ENCODE assay signal across 8 mouse cellular contexts in genomic region chr7:29908130-29908950, GRCm38 (mm10). TPM values are rescaled to one million over a fixed set of nuclear protein-coding genes. Genes with fewer than 3 reads are reported as not detected.
A peak's percentile ranks its signal among the peaks of the same experiment; 100 is the strongest.
DNase-seq lines count a peak whose midpoint lies in the region; TF ChIP-seq lines count a peak whose summit lies in the region.

Gene Zfp383, plus strand, starts transcription at chr7:29908223.

- peak; percentile 78 for DNase-seq in adipocyte (ENCODE audit: low spot score)
- peak; percentile 66 to 70 for DNase-seq in gastrocnemius, adult 8-10 months (ENCODE audit: low spot score in 2 of 2)
- peak; percentile 84 for DNase-seq in hindlimb bud, embryonic 11.5 days (ENCODE audit: extremely low spot score, low read depth, low spot score)
- peak; percentile 67 to 75 for DNase-seq in left cerebral cortex, adult 8-10 months (ENCODE audit: low spot score in 2 of 2)
- DNase-seq in right cerebral cortex, postnatal 10 days (ENCODE audit: low spot score in 2 of 2), result peak; percentile 89 to 92
- peak; percentile 76 to 79 for DNase-seq in urinary bladder, postnatal 4 days (ENCODE audit: low spot score in 2 of 2)

- no peaks in the 10 kb centered on the region for H3K27me3 ChIP-seq in megakaryocyte, embryonic 14.5 days (replicated peaks)

- H3K4me3 ChIP-seq in cortical plate, adult 2 months (ENCODE audit: insufficient read depth, low read length), result peak within 1 kb of the TSS; percentile 65
- H3K4me3 ChIP-seq in megakaryocyte, embryonic 14.5 days (replicated peaks), result peak within 1 kb of the TSS; percentile 95

- no peaks in the 10 kb centered on the region for H3K9me3 ChIP-seq in megakaryocyte, embryonic 14.5 days

- no peak for TF ChIP-seq POLR2A in cortical plate, adult 2 months (IDR thresholded peaks at IDR 0.05; ENCODE audit: extremely low read depth, insufficient read depth, low read length)

- TF ChIP-seq CTCF in cortical plate, adult 2 months (IDR thresholded peaks at IDR 0.05; ENCODE audit: extremely low read depth, insufficient read depth, low read length), result no peak

- 0 out of 2 replicates have a peak, but pooled peaks cover 1% of the 10 kb centered on the region for H3K4me1 ChIP-seq in cortical plate, adult 2 months (ENCODE audit: control insufficient read depth, insufficient read depth, low read length)
- peaks cover 12% of the 10 kb centered on the region for H3K4me1 ChIP-seq in megakaryocyte, embryonic 14.5 days

- peak within 1 kb of the TSS; percentile 7; the same call in 1 of the 2 replicates for H3K27ac ChIP-seq in cortical plate, adult 2 months (ENCODE audit: insufficient read depth, low read length)

- H3K36me3 ChIP-seq in megakaryocyte, embryonic 14.5 days (replicated peaks; ENCODE audit: low read length), result peaks cover 27% of the 10 kb centered on the region

RNA-seq across cellular contexts. Expression of gene Zfp383, which starts in this region (rescaled TPM):
- 9.2 and 9.5 TPM in 2 replicates for polyA plus RNA-seq in cortical plate, adult 2 months (2012; rRNA removed)
- total RNA-seq in gastrocnemius, adult 8-10 months (2022), result 1 to 10 TPM; 5.8 to 7.7 (median 6.9) TPM
- 1 to 10 TPM; 8.0 to 9.5 (median 8.8) TPM for total RNA-seq in left cerebral cortex, adult 8-10 months (2022)
- not detected in 2 replicates for polyA plus RNA-seq in megakaryocyte, embryonic 14.5 days (2012; ENCODE audit: insufficient read depth, low replicate concordance)

Comparison
In these comparisons a context has a peak if more than half of its experiments do, and no peak if none do; other contexts are left out.
1. Peak in every context shown above with its lines: DNase-seq, H3K4me3 ChIP-seq and H3K27ac ChIP-seq.
2. RNA of gene Zfp383 (polyA plus RNA-seq): 9.2 to 9.5 TPM in cortical plate, adult 2 months; not detected in megakaryocyte, embryonic 14.5 days; every median in the first group is over 10 times any median in the second.